Comparison of ENCODE assay signal across 17 mouse cellular contexts in genomic region chr8:126874846-126875245, GRCm38 (mm10).
DNase-seq lines count a peak whose midpoint lies in the region; ATAC-seq and TF ChIP-seq lines count a peak whose summit lies in the region.
"Had no signal": no experiment of that assay in that cellular context is flagged by ENCODE, and none has a peak within 500 bp of the region (broad histone marks: within the 10 kb centered on the region; RNA-seq: fewer than 3 reads in every experiment).

No protein-coding gene starts in this region.

- peaks cover 12% of the 10 kb centered on the region for H3K4me1 ChIP-seq in liver, postnatal 0 days (ENCODE audit: insufficient read depth)
- peaks cover 14% of the 10 kb centered on the region; the same call in 1 of the 2 replicates for H3K4me1 ChIP-seq in liver, embryonic 12.5 days
- peaks cover 35% of the 10 kb centered on the region for H3K4me1 ChIP-seq in embryonic facial prominence, embryonic 15.5 days

- TF ChIP-seq CTCF in gastrocnemius, adult 2 months (IDR thresholded peaks at IDR 0.05): peak; percentile 44
- TF ChIP-seq CTCF in liver, postnatal 0 days (IDR thresholded peaks at IDR 0.05; ENCODE audit: low read depth): peak; percentile 46

- H3K27ac ChIP-seq in gastrocnemius, adult 2 months: peak overlapping the region; percentile 82; the same call in 1 of the 2 replicates
- no peak overlapping the region for H3K27ac ChIP-seq in liver, postnatal 0 days (ENCODE audit: low read depth)
- H3K27ac ChIP-seq in liver, embryonic 12.5 days: no peak overlapping the region
- H3K27ac ChIP-seq in embryonic facial prominence, embryonic 15.5 days (replicated peaks): peak overlapping the region; percentile 63; the same call in 1 of the 2 replicates
- H3K27ac ChIP-seq: neural tube, embryonic 15.5 days had no signal

- DNase-seq in gastrocnemius, adult 2 months: no peak
- no peak for DNase-seq in gastrocnemius, postnatal 14 days
- no peak for DNase-seq in liver, postnatal 0 days
- peak; percentile 48 for DNase-seq in CD4-positive helper T cell, adult 2 months (ENCODE audit: low read depth, low spot score)
- no peak for DNase-seq in left cerebral cortex, postnatal 10 days (ENCODE audit: extremely low spot score in 1 of 2, low spot score in 2 of 2)
- no peak for DNase-seq in kidney, postnatal 14 days
- DNase-seq: cerebellum, postnatal 14 days; gastrocnemius, postnatal 36 days; kidney, postnatal 10 days; thymus, postnatal 4 days had no signal

- intact Hi-C loops in gastrocnemius, adult 2 months (cut with DNase I): no loop called here
- intact Hi-C loops in gastrocnemius, postnatal 14 days (cut with DNase I; ENCODE audit: low total_unique reads): no loop called here
- intact Hi-C loops in left cerebral cortex, postnatal 10 days (cut with DNase I): no loop called here

- H3K4me3 ChIP-seq in gastrocnemius, adult 2 months: no peak overlapping the region
- no peak overlapping the region for H3K4me3 ChIP-seq in liver, postnatal 0 days (ENCODE audit: low read depth, low read length)
- no peak overlapping the region for H3K4me3 ChIP-seq in liver, embryonic 12.5 days
- no peak overlapping the region for H3K4me3 ChIP-seq in embryonic facial prominence, embryonic 15.5 days (replicated peaks)
- H3K4me3 ChIP-seq: limb, embryonic 12.5 days; lung, embryonic 15.5 days; neural tube, embryonic 15.5 days had no signal

- ATAC-seq in liver, postnatal 0 days: no peak
- no peak for ATAC-seq in liver, embryonic 12.5 days
- ATAC-seq in embryonic facial prominence, embryonic 15.5 days (ENCODE audit: insufficient number of reproducible peaks, low FRiP score, low TSS enrichment, low read depth): no peak
- ATAC-seq: Patski had no signal

- 77% methylated on average over 1 of the region's 1 CpGs for WGBS in liver, postnatal 0 days (ENCODE audit: insufficient replicate concordance)
- 88% methylated on average over 1 of the region's 1 CpGs for WGBS in liver, embryonic 12.5 days (ENCODE audit: insufficient replicate concordance)
- WGBS in embryonic facial prominence, embryonic 15.5 days: 100% methylated on average over 1 of the region's 1 CpGs

- no peaks in the 10 kb centered on the region; the same call in 1 of the 2 replicates for H3K9me3 ChIP-seq in liver, postnatal 0 days (ENCODE audit: low read length)
- H3K9me3 ChIP-seq in liver, embryonic 12.5 days (replicated peaks): no peaks in the 10 kb centered on the region
- H3K9me3 ChIP-seq in embryonic facial prominence, embryonic 15.5 days (replicated peaks): no peaks in the 10 kb centered on the region
- H3K9me3 ChIP-seq: limb, embryonic 12.5 days; lung, embryonic 15.5 days; neural tube, embryonic 15.5 days had no signal

- no peaks in the 10 kb centered on the region for H3K36me3 ChIP-seq in liver, postnatal 0 days (replicated peaks; ENCODE audit: insufficient read depth, low read length)
- H3K36me3 ChIP-seq in liver, embryonic 12.5 days: no peaks in the 10 kb centered on the region
- H3K36me3 ChIP-seq in embryonic facial prominence, embryonic 15.5 days: no peaks in the 10 kb centered on the region
- H3K36me3 ChIP-seq: limb, embryonic 12.5 days; lung, embryonic 15.5 days; neural tube, embryonic 15.5 days had no signal

- no peaks in the 10 kb centered on the region for H3K27me3 ChIP-seq in liver, postnatal 0 days (ENCODE audit: insufficient read depth, low read length)
- no peaks in the 10 kb centered on the region for H3K27me3 ChIP-seq in liver, embryonic 12.5 days (replicated peaks)
- no peaks in the 10 kb centered on the region for H3K27me3 ChIP-seq in embryonic facial prominence, embryonic 15.5 days
- H3K27me3 ChIP-seq: limb, embryonic 12.5 days; lung, embryonic 15.5 days; neural tube, embryonic 15.5 days; Patski had no signal

- H3K9ac ChIP-seq in liver, postnatal 0 days (replicated peaks): no peak overlapping the region
- no peak overlapping the region for H3K9ac ChIP-seq in liver, embryonic 12.5 days
- no peak overlapping the region for H3K9ac ChIP-seq in embryonic facial prominence, embryonic 15.5 days
- H3K9ac ChIP-seq: limb, embryonic 12.5 days; lung, embryonic 15.5 days; neural tube, embryonic 15.5 days had no signal

- TF ChIP-seq EP300 in liver, postnatal 0 days (IDR thresholded peaks at IDR 0.05; ENCODE audit: low read depth): no peak

- no peak overlapping the region for H3K4me2 ChIP-seq in liver, postnatal 0 days (ENCODE audit: low read depth, low read length)
- H3K4me2 ChIP-seq in liver, embryonic 12.5 days: no peak overlapping the region
- H3K4me2 ChIP-seq in embryonic facial prominence, embryonic 15.5 days (replicated peaks): no peak overlapping the region
- H3K4me2 ChIP-seq: heart, embryonic 11.5 days; limb, embryonic 12.5 days; lung, embryonic 15.5 days; neural tube, embryonic 15.5 days had no signal

Comparison
In these comparisons a context has a peak if more than half of its experiments do, and no peak if none do; other contexts are left out.
1. H3K27ac ChIP-seq: peak in gastrocnemius, adult 2 months (single experiment) and embryonic facial prominence, embryonic 15.5 days (single experiment); none in liver, postnatal 0 days (single experiment) and liver, embryonic 12.5 days (single experiment).